Mouse (Mus musculus): ENCODE measurements around the gene Rnf215.
"Not testable (repeated sequence)": the region's sequence is repeated elsewhere in the genome, so short reads cannot be mapped to it uniquely, and the experiment has no call there.

DNA sequence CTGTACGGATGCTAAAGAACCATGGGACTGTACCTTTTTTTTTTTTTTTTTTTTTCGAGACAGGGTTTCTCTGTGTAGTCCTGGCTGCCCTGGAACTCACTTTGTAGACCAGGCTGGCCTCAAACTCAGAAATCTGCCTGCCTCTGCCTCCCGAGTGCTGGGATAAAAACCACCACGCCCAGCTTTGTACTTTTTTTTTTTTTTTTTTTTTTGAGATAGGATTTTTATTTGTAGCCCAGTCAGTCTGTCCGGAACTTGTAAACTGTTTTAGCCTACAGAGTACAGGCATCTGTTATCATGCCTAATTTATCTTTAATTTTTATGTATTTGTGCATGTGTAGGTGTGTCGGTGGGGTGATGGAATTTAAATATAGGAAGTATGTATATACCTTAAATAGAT, 50.5 kb downstream of the Rnf215 start:
- TF ChIP-seq CTCF (conservative IDR thresholded peaks at IDR 0.05; ENCODE audit: insufficient read depth, insufficient read length, low read depth, low read length); POLR2A (IDR thresholded peaks at IDR 0.05; ENCODE audit: low read depth, low read length): not testable (repeated sequence)
